Mouse (Mus musculus) brown adipose tissue, adult 24 weeks (tissue): Measurements from ENCODE around the gene Nup133. TPM values are rescaled to one million over a fixed set of nuclear protein-coding genes. Genes with fewer than 3 reads are reported as not detected.

Source experiments
- H3K27ac ChIP-seq: fragments of 200-500 bp; replicated peaks from 2 replicates; pipeline ENCODE4 v1.5.1; 2012; ENCODE audit warnings: low read depth, mild to moderate bottlenecking, low read length
- H3K4me1 ChIP-seq: fragments of 200-500 bp; 2 replicates; pipeline ENCODE4 v1.6.1; 2012; ENCODE audit warnings: low read length, mixed read lengths; ENCODE audit not compliant: control insufficient read depth, insufficient read depth, insufficient read length
- H3K4me3 ChIP-seq: fragments of 200-500 bp; 2 replicates; pipeline ENCODE4 v1.5.1; 2012; ENCODE audit warnings: low read depth, mild to moderate bottlenecking, low read length, moderate library complexity; ENCODE audit not compliant: insufficient read depth
- polyA plus RNA-seq: library from polyadenylated mRNA; stranded (reverse); fragments of >200 nt; gene quantifications from 2 replicates; pipeline ENCODE4 v1.2.4, GENCODE M21; 2012; ENCODE audit not compliant: missing spikeins, insufficient read depth, insufficient read length

Nup133 gene
- polyA plus RNA-seq, 1 experiment, result 5.9 TPM

- H3K4me3 ChIP-seq, result no peak overlapping the region
- H3K27ac ChIP-seq, result no peak overlapping the region
- no peaks in the 10 kb centered on the region for H3K4me1 ChIP-seq
Measured at GRCm38 (mm10) chr8:123857361-123857760, 91.7 kb downstream of the Nup133 start.

DNA sequence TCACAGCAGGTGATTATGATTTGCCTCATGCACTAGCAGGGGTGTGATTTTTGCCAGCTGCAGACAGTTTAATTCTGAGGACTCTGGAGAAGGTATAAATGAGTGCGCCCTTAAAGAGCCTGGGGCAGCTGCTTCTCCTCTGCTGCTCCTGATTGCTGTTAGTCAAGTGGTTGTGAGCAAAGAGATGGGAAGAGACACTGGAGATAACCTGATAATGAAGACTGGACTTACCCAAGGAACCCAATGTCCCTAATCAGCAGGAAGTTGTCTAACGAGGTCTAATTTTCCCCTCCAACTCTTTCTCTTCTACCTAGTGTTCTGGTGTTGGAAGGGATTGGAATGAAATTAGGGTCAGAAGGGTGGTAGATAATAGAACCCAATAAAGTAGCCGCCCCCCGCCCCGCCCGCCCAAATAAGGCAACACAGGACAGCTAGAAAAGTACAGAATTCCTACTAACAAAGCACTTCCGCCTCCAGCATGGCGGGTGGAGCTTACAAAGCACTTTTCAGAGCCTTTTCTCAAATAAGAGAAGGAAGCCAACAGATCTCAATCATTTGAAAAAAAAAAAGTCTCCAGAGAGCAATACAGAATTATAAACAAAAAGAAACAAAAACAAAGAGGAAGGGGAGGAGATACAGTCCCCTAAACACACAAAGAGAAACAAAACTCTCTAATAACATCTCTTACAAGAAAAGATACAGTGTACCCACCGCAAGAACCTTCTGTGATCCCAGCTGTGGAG lies 94.2 kb downstream of the Nup133 start:
- no peaks in the 10 kb centered on the region for H3K4me1 ChIP-seq
- H3K4me3 ChIP-seq, result no peak overlapping the region
- H3K27ac ChIP-seq, result no peak overlapping the region

DNA sequence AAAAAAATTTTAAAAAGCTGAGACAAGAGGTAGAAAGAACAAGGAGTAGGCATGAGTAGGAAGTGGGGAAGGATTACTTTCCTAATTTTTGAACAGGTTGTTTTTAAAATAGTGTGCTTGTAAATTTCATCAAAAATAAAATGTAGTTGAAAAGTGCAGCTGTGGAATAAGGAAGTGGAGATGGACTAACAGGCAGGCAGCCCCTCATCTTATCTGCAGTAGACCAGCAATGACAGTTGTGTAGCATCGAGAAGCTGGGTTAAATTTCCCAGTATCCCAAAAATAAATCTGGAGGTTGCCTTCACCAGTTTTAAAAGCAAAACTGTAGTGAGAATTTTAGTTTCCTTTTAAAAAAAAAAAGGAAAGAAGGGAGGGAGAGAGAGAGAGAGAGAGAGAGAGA lies 94.8 kb downstream of the Nup133 start:
- Histone ChIP-seq H3K27ac (no peak overlapping the region), H3K4me3 (no peak overlapping the region), H3K4me1 (no peaks in the 10 kb centered on the region)

GRCm38 (mm10) chr8:123851590-123851989 lies 97.5 kb downstream of the Nup133 start:
- no peak overlapping the region for H3K27ac ChIP-seq
- no peaks in the 10 kb centered on the region for H3K4me1 ChIP-seq
- H3K4me3 ChIP-seq, result no peak overlapping the region

DNA sequence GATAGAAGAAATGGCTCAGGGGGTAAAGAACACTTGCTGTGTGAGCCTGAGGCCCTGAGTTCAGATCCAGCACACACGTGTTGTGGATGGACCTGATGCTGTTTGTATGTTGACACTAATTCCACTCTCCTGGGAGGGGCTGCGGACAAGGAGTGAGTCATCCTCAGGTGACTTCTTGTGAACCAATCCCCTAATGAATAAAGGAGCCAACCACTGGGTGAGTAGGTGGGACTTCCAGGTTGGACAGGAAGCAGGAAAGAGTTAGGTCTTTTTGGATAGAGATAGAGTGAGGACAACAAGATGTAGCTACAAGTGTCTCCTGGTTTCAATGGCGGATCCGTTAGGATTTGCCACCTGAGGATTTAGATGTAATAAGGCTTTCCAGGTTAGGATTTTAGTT lies 99.7 kb downstream of the Nup133 start:
- Histone ChIP-seq H3K27ac (no peak overlapping the region), H3K4me1 (no peaks in the 10 kb centered on the region), H3K4me3 (no peak overlapping the region)

GRCm38 (mm10) chr8:123847546-123847945 lies 101.5 kb downstream of the Nup133 start:
- no peak overlapping the region for H3K4me3 ChIP-seq
- no peaks in the 10 kb centered on the region for H3K4me1 ChIP-seq
- H3K27ac ChIP-seq, result no peak overlapping the region

Other genes starting within 250 kb of the Nup133 start
- gene Rab4a, start 143.3 kb downstream of the Nup133 start, polyA plus RNA-seq, result 3.0 and 3.9 TPM in 2 replicates
- gene Ccsap, start 89.1 kb downstream of the Nup133 start, polyA plus RNA-seq, result not detected in 2 replicates
- 533 and 551 TPM in 2 replicates for gene Acta1, start 54.5 kb downstream of the Nup133 start, polyA plus RNA-seq
- gene Abcb10, start 33.9 kb upstream of the Nup133 start, polyA plus RNA-seq, result 17.2 and 18.7 TPM in 2 replicates
- 9.2 and 9.5 TPM in 2 replicates for gene Taf5l, start 72.1 kb upstream of the Nup133 start, polyA plus RNA-seq
- 1.2 and 1.5 TPM in 2 replicates for gene Urb2, start 72.2 kb upstream of the Nup133 start, polyA plus RNA-seq